Mouse (Mus musculus): ENCODE measurements around the gene Oxa1l. TPM values are rescaled to one million over a fixed set of nuclear protein-coding genes. Genes with fewer than 3 reads are reported as not detected.
"Not testable (repeated sequence)": the region's sequence is repeated elsewhere in the genome, so short reads cannot be mapped to it uniquely, and the experiment has no call there.

Oxa1l gene
- polyA plus RNA-seq, 1 experiment, result 28.6 TPM

DNA sequence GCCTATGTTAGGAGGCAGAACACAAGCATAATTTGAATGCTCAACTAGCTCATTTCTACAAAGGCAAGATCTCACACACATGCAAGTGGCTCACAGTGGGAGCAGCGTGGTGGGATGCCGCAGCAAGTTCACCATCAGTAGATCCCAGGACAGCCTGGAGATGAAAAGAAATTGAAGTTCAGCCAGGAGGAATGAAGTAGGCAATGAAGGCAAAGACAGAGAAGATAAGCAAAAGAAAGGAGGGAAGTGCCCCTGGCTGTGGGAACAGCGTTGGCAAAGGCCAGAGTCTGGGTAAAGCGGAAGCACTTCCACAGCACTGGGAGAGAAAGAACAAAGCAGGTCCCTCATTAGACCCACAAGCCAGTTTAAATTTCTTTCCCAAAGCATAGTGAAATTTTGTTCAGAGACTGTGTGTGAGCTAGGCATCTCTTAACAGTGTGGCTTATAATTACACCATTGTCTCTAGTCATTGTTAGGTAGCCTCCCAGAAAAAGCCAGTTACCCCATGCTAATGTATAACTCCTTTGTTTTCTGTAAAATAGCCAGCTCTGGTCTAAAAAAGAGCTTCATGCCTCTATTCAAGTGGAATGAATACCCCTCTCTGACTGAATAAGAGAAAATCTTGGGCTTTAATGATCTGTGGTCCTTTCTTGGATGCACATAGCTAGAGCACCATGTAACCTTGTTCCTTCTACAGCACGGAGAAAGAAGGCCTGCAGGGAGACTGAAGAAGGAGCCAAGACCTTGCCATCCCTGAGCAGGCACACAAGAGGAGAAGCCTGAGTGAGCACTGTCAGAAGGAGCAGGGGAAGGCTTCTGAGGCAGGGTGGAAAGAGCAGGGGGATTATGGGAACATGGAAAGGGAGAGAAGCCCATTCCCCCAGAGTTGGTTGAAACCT lies 28.2 kb upstream of the Oxa1l start:
- Histone ChIP-seq H3K27me3 (ENCODE audit: control insufficient read depth, insufficient read depth, low read length) (no peaks in the 10 kb centered on the region), H3K27ac (ENCODE audit: control insufficient read depth, insufficient read depth, low read depth, low read length) (peak overlapping the region; percentile 82), H3K36me3 (ENCODE audit: control insufficient read depth, insufficient read depth, low read length) (no peaks in the 10 kb centered on the region), H3K4me1 (ENCODE audit: control insufficient read depth, insufficient read depth, low read length) (peaks cover 4% of the 10 kb centered on the region), H3K4me3 (ENCODE audit: control insufficient read depth, low read depth, low read length) (no peak overlapping the region)
- TF ChIP-seq CTCF (IDR thresholded peaks at IDR 0.05; ENCODE audit: control insufficient read depth, insufficient read depth, insufficient replicate concordance, low read depth, low read length) (no peak), POLR2A (IDR thresholded peaks at IDR 0.05; ENCODE audit: control insufficient read depth, low read depth, low read length) (no peak)

DNA sequence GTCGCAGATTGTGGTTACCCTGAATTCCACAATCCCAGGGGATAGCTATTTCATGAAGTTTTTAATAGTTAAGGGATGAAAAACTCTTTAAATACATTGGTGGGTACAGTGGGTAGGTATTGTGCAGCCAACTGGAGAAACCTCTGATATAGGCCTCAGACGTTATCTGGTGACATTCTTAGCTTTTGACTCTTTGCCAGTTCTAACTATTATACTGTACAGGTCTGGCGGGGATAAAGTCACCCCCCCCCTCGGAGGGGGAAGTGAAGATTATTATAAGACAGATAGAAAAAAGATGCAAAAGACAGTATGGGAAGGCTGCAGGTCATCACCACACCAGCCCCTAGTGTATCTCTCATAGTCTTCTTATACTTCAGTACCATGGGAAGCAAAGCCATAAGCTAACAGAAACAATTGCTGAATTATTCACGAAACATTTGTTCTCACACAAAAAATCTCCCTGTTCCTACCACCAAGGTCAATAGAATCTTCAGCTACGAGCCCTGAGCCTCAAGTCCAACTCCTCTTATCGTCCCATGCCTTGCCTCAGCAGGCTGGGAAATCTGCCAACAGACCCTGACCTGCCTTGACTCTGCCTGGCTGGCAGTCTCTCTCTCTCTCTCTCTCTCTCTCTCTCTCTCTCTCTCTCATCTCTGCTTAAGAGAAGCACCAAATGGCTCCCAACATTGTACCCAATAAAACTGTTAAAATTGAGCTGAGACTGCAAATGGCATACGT lies 27.0 kb upstream of the Oxa1l start:
- Histone ChIP-seq H3K27me3 (ENCODE audit: control insufficient read depth, insufficient read depth, low read length) (no peaks in the 10 kb centered on the region), H3K36me3 (ENCODE audit: control insufficient read depth, insufficient read depth, low read length) (no peaks in the 10 kb centered on the region), H3K27ac (ENCODE audit: control insufficient read depth, insufficient read depth, low read depth, low read length) (peak overlapping the region; percentile 78), H3K4me1 (ENCODE audit: control insufficient read depth, insufficient read depth, low read length) (peaks cover 4% of the 10 kb centered on the region), H3K4me3 (ENCODE audit: control insufficient read depth, low read depth, low read length) (no peak overlapping the region)
- TF ChIP-seq POLR2A (IDR thresholded peaks at IDR 0.05; ENCODE audit: control insufficient read depth, low read depth, low read length) (no peak), CTCF (IDR thresholded peaks at IDR 0.05; ENCODE audit: control insufficient read depth, insufficient read depth, insufficient replicate concordance, low read depth, low read length) (no peak)

DNA sequence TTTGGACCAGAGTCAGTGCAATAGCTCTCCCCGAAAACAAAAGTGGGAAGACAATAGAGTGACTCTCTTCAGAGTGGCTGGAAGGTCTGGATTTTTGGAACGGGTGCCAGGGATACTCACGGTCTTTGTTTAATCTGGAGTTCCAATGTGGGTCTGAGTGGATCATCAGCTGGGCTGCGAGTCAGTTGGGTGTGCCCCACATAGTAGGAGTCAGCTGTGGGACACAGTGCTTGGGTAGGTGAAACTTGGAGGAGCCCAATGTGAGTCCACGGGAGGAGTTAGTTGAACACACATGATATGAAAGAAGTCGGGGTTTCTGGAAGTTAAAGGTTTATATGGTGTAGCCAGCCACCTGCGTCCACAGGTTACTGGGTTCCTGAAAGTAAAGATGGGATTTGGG lies 19.8 kb upstream of the Oxa1l start:
- Histone ChIP-seq H3K36me3 (ENCODE audit: control insufficient read depth, insufficient read depth, low read length) (no peaks in the 10 kb centered on the region), H3K27me3 (ENCODE audit: control insufficient read depth, insufficient read depth, low read length) (no peaks in the 10 kb centered on the region), H3K4me3 (ENCODE audit: control insufficient read depth, low read depth, low read length) (no peak overlapping the region), H3K4me1 (ENCODE audit: control insufficient read depth, insufficient read depth, low read length) (no peaks in the 10 kb centered on the region), H3K27ac (ENCODE audit: control insufficient read depth, insufficient read depth, low read depth, low read length) (no peak overlapping the region)
- TF ChIP-seq CTCF (IDR thresholded peaks at IDR 0.05; ENCODE audit: control insufficient read depth, insufficient read depth, insufficient replicate concordance, low read depth, low read length) (no peak), POLR2A (IDR thresholded peaks at IDR 0.05; ENCODE audit: control insufficient read depth, low read depth, low read length) (no peak)

DNA sequence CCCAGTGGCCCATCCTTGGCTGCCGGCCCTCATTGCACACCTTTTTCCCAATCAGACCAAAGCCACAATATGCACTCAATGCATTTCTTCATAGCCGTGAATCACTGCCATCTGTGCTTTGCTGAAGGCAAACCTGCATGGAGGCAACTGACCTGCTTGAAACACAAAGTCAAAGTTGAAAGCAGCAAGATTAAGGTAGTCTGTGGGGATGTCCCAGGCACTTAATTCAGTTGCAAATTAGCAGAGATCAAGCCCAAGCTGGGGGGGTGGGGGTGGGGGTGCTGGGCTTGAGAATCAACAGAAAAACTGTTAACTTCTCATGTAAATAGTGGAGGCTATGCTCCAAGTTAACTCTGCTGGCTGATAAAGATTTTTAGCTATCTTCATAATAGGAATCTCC lies 18.8 kb upstream of the Oxa1l start:
- not testable (repeated sequence) for H3K4me1 ChIP-seq (ENCODE audit: control insufficient read depth, insufficient read depth, low read length)

DNA sequence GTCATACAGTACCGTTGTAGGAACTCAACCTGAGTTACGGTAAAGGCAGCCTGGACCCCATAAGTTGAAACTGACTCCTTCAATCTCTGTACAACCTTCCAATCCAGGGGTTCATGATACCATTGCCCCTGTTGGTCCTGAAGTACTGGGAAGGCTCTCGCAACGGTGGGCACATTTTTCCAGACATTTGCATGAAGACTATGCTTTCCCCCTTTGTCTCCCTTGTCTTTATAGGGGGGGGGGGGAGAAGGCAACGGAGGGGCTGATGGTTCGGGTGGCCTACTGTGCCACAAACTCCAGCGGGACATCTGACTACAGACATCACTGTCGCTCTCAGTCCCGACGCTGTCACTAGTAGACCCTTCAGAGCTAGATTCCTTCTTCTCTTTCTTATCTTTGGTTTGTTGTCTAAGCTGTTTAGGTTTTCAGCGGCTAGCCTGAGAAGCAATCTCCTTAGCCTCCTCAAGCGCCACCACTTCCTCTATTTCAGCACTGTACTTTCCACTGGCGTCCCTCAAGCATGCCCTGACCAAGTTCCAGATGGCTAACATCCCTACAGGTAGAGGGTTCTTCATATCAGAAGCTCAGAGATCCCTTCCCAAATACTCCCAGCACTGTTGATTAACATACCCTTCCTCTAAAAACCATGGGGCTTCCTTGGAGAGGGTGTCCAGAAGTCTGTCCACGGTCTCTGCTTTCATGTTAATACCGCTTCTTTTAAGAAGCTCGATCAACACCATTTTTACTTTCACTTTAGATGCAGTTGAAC lies 9.7 kb upstream of the Oxa1l start:
- not testable (repeated sequence) for H3K4me1 ChIP-seq (ENCODE audit: control insufficient read depth, insufficient read depth, low read length); H3K27me3 ChIP-seq (ENCODE audit: control insufficient read depth, insufficient read depth, low read length); H3K4me3 ChIP-seq (ENCODE audit: control insufficient read depth, low read depth, low read length); H3K36me3 ChIP-seq (ENCODE audit: control insufficient read depth, insufficient read depth, low read length); H3K27ac ChIP-seq (ENCODE audit: control insufficient read depth, insufficient read depth, low read depth, low read length)

More for the DNA sequence above, 18.8 kb upstream of the Oxa1l start:
- not testable (repeated sequence) for H3K27ac ChIP-seq (ENCODE audit: control insufficient read depth, insufficient read depth, low read depth, low read length); H3K4me3 ChIP-seq (ENCODE audit: control insufficient read depth, low read depth, low read length); H3K36me3 ChIP-seq (ENCODE audit: control insufficient read depth, insufficient read depth, low read length); H3K27me3 ChIP-seq (ENCODE audit: control insufficient read depth, insufficient read depth, low read length)

DNA sequence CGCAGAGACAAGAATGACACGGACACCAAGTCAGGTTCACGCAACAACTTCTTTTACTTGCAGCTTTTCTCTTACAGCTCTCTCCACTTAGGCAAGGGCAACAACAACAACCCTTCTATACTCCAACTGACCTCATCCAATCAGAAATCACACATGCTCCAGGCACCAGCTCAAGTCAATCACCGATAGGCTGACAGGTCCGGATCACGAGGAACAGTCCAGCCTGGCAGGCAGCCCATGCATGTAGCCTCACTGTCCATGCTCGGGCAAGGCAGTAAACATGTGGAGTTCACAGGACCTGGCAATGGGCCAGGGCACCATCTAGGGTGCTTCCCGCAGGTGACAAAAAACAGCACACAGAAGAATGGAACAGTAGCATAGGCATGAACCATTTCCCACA lies 8.3 kb upstream of the Oxa1l start:
- no peak overlapping the region for H3K27ac ChIP-seq (ENCODE audit: control insufficient read depth, insufficient read depth, low read depth, low read length)
- H3K4me1 ChIP-seq (ENCODE audit: control insufficient read depth, insufficient read depth, low read length), result no peaks in the 10 kb centered on the region
- no peak for TF ChIP-seq POLR2A (IDR thresholded peaks at IDR 0.05; ENCODE audit: control insufficient read depth, low read depth, low read length)
- no peak for TF ChIP-seq CTCF (IDR thresholded peaks at IDR 0.05; ENCODE audit: control insufficient read depth, insufficient read depth, insufficient replicate concordance, low read depth, low read length)
- no peaks in the 10 kb centered on the region for H3K27me3 ChIP-seq (ENCODE audit: control insufficient read depth, insufficient read depth, low read length)
- no peaks in the 10 kb centered on the region for H3K36me3 ChIP-seq (ENCODE audit: control insufficient read depth, insufficient read depth, low read length)
- H3K4me3 ChIP-seq (ENCODE audit: control insufficient read depth, low read depth, low read length), result no peak overlapping the region

- Histone ChIP-seq H3K4me3 (ENCODE audit: control insufficient read depth, low read depth, low read length) (no peak overlapping the region), H3K36me3 (ENCODE audit: control insufficient read depth, insufficient read depth, low read length) (no peaks in the 10 kb centered on the region), H3K27me3 (ENCODE audit: control insufficient read depth, insufficient read depth, low read length) (no peaks in the 10 kb centered on the region), H3K4me1 (ENCODE audit: control insufficient read depth, insufficient read depth, low read length) (no peaks in the 10 kb centered on the region), H3K27ac (ENCODE audit: control insufficient read depth, insufficient read depth, low read depth, low read length) (no peak overlapping the region)
- TF ChIP-seq CTCF (IDR thresholded peaks at IDR 0.05; ENCODE audit: control insufficient read depth, insufficient read depth, insufficient replicate concordance, low read depth, low read length) (peak; percentile 75; the same call in 1 of the 2 replicates), POLR2A (IDR thresholded peaks at IDR 0.05; ENCODE audit: control insufficient read depth, low read depth, low read length) (no peak)
These were observed 6.2 kb upstream of the Oxa1l start for GRCm38 (mm10) chr14:54354406-54354805.

Measured in testis, adult 2 months (tissue).